Mouse (Mus musculus) embryonic fibroblast, embryonic 13.5 days (primary cell): Measurements from ENCODE around the gene Ush1g.

Experiments
- CTCF ChIP-seq: IDR thresholded peaks from 2 replicates; pipeline ENCODE4 v1.5.1; 2011; ENCODE audit warnings: mild to moderate bottlenecking, control low read depth, low read length, moderate library complexity, borderline replicate concordance; ENCODE audit not compliant: insufficient read depth
- POLR2A ChIP-seq: IDR thresholded peaks from 2 replicates; pipeline ENCODE4 v1.6.1; 2011; ENCODE audit warnings: low read depth, mild to moderate bottlenecking, control low read depth, low read length, moderate library complexity

- no peak for TF ChIP-seq CTCF
- no peak for TF ChIP-seq POLR2A
Observed at GRCm38 (mm10) chr11:115301351-115301750, 20.5 kb downstream of the Ush1g start.
